Mouse (Mus musculus) adrenal gland, postnatal 14 days (tissue): Measurements from ENCODE around the gene Catsperz. TPM values are rescaled to one million over a fixed set of nuclear protein-coding genes. Genes with fewer than 3 reads are reported as not detected.

Experiments used
- DNase-seq: peaks from one replicate; pipeline ENCODE4 v3.0.0; 2021; ENCODE audit warnings: mixed read lengths
- total RNA-seq: library from RNA; stranded (reverse); gene quantifications from 2 replicates; pipeline ENCODE4 v1.2.3, GENCODE M21; 2021

Gene Catsperz
- total RNA-seq, 1 experiment from 2014 or later = not detected

GRCm38 (mm10) chr19:6924461-6925306 is 496 bp downstream of the Catsperz start:
- DNase-seq = peak; percentile 93

GRCm38 (mm10) chr19:6922901-6923735 is 2.1 kb downstream of the Catsperz start:
- no peak for DNase-seq

- DNase-seq = peak; percentile 100
Observed at GRCm38 (mm10) chr19:6921647-6922567, 3.3 kb downstream of the Catsperz start, which contains the start of gene Esrra. Gene Esrra (minus strand): TSS chr19:6921813.

- DNase-seq = peak; percentile 67
Observed at GRCm38 (mm10) chr19:6920741-6921636, 4.2 kb downstream of the Catsperz start.

DNA sequence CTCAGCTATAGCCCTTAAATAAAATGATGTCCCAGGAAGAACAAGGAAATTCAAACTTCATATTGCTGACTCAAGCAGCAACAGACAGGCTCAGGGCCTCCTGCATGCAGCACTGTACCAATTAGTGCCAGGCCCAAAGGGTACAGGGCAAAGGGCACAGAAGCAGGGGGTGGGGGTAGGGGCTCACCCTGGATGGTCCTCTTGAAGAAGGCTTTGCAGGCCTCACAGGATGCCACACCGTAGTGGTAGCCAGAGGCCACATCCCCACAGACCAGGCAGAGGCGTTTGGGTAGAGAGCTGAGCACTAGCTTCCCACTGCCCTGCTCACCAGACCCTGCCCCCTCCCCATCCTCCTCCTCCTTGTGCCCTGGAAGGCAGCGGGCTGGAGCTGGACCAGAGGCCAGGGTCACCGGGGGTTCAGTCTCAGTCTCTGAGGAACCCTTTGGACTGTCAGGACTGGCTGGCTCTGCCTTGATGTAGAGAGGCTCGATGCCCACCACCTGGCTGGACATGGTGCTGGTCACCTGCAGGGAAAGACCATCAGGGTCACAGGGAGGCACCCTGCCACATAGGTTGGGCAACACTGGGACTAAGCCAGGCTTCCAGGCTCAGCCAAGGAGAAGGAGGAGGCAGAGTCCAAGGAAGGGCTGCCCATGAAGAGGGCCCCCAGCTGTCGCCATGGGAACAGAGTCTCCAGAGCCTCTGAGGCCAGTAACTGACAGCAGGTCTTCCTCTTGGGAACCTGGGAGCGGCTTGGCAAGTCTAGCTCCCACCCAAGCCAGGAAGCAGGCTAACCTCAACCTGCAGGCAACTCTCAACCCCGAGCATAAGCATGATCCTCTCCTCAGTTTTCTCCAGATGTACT is 5.1 kb downstream of the Catsperz start:
- peak; percentile 84 for DNase-seq

DNA sequence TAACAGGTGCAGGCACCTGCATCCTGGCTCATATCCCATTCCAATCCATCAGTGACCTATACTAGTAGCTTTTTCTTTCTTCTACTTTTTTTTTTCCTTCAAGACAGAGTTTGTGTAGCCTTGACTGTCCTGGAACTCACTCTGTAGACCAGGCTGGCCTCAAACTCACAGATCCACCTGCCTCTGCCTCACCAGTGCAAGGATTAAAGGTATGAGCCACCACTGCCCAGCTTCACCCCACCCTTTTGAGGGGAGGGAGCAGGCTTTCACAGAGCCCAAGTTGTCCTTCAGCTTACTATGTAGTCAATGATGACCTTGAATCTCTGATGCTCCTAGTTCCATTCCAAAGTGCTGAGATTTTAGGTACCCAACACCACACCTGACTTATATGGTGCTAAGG is 5.7 kb downstream of the Catsperz start:
- no peak for DNase-seq

GRCm38 (mm10) chr19:6918321-6918720 is 6.9 kb downstream of the Catsperz start:
- no peak for DNase-seq

- DNase-seq = no peak
Observed at GRCm38 (mm10) chr19:6916496-6916895, 8.7 kb downstream of the Catsperz start.

DNA sequence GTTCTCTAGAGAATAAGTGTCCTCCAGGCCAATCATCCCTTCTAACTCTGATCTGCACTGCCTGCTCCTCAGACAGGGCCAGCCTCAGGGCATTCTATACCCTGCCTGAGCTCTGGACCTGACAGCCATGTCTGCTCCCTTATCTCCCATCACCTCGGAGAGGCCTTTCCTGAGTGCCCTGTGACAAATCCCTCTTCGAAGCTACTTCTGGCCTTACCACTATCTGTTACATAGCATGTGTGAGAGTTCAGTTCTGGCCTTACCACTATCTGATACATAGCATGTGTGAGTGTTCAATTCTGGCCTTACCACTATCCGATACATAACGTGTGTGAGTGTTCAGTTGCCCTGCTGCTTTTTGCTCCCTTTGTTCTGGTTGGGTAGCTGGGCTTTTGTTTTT is 9.9 kb downstream of the Catsperz start:
- DNase-seq = no peak

- peak; percentile 4 for DNase-seq
Observed at GRCm38 (mm10) chr19:6914540-6914939, 10.6 kb downstream of the Catsperz start.

- DNase-seq = peak; percentile 61
Observed at GRCm38 (mm10) chr19:6913991-6914390, 11.2 kb downstream of the Catsperz start.

DNA sequence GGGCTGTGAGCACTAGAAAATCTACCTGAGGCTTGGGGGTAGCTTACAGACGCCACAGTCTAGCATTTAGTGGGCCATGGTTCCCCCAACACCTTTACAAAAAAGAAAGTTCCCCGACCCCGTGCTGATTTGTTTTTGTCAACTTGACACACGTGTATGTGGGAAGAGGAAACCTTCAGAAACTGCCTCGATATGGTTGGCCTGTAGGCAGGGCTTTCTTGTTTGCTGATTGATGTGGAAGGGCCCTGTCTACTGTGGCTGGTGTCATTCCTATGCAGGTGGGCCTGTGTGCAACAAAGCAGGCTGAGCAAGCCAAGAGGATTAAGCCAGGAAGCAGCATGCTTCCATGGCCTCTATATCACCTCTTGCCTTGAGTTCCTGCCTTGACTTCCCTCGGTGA is 12.1 kb downstream of the Catsperz start:
- DNase-seq = peak; percentile 2

GRCm38 (mm10) chr19:6912205-6912970 is 12.8 kb downstream of the Catsperz start:
- peak; percentile 10 for DNase-seq

GRCm38 (mm10) chr19:6911101-6912074 is 13.8 kb downstream of the Catsperz start:
- peak; percentile 29 for DNase-seq

DNA sequence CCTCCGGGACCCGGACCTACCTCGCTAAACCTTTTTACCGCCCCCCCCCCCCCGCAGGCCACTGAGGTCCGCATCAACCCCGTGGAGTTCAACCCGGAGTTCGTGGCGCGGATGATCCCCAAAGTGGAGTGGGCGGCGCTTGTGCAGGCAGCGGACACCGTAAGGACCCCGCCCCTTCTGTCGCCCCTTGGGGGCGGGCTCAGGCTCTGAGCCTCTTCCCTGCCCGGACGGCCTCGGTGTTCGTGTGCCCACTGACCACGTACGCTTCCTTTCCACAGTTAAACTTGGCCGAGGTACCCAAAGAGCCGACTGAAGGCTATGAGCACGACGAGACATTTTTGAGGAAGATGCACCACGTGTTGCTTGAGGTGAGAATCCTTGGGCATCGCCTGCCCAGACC is 14.9 kb downstream of the Catsperz start:
- DNase-seq = peak; percentile 77

DNA sequence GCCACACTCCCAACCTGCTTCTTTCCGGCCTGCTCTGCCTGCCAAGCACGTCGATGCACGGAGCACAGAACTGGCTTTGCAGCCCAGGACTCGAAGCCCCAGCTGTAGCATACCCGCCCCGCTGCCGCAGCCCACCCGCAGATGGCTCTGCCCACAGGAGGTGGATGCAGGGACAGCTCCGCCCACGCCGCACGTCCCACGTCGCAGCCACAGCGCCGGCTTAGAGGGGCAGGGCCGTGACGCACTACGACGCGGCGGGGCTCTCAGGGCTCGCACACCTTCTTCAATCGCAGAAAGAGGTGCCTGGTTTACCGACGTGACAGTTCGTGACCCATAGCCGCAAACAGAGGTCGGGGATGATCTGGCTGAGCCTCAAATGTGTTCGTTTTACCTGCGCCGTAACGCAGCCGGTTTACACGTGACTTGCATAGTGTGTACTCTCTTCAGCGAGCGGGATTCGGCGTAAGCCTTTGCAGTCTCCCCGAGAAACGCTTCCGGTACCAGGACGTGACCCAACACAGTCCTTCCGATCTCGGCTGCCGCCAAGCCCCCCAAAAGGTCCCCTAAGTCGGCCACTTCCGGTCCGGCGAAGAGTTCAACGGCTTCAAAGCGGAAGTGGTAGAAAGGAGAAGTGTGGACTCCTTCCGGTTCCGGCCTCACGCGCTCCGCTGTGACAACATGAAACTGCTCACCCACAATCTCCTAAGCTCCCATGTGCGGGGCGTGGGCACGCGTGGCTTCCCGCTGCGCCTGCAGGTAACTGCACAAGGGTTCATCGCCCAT is 15.5 kb downstream of the Catsperz start, which contains the start of the genes Trmt112 and Prdx5:
Gene Trmt112, plus strand, starts transcription at position 192 of the 783 bp plus-strand sequence.
Gene Prdx5, minus strand, starts transcription at position 600 of the 783 bp plus-strand sequence.
- DNase-seq = peak; percentile 94

- DNase-seq = no peak
Observed at GRCm38 (mm10) chr19:6909021-6909420, 16.2 kb downstream of the Catsperz start.
